In genomic region chrX:77490127-77490526, GRCm38 (mm10) we compare ENCODE assay signal across 18 mouse cellular contexts. TPM values are rescaled to one million over a fixed set of nuclear protein-coding genes. Genes with fewer than 3 reads are reported as not detected.
DNase-seq lines count a peak whose midpoint lies in the region; ATAC-seq and TF ChIP-seq lines count a peak whose summit lies in the region.
"Had no signal": no experiment of that assay in that cellular context is flagged by ENCODE, and none has a peak within 500 bp of the region (broad histone marks: within the 10 kb centered on the region; RNA-seq: fewer than 3 reads in every experiment).

No protein-coding gene starts in this region.

- H3K36me3 ChIP-seq in heart, postnatal 0 days (replicated peaks; ENCODE audit: control insufficient read depth, insufficient read depth, low read length), result no peaks in the 10 kb centered on the region
- no peaks in the 10 kb centered on the region for H3K36me3 ChIP-seq in lung, postnatal 0 days (ENCODE audit: insufficient read depth, low read length)
- H3K36me3 ChIP-seq in limb, embryonic 10.5 days, result no peaks in the 10 kb centered on the region
- H3K36me3 ChIP-seq in hindbrain, embryonic 12.5 days, result no peaks in the 10 kb centered on the region
- H3K36me3 ChIP-seq: G1E had no signal

- H3K4me2 ChIP-seq in heart, postnatal 0 days (ENCODE audit: low read depth, low read length), result no peak overlapping the region
- no peak overlapping the region for H3K4me2 ChIP-seq in lung, postnatal 0 days (replicated peaks; ENCODE audit: low read depth, low read length)
- no peak overlapping the region for H3K4me2 ChIP-seq in hindbrain, embryonic 12.5 days (replicated peaks)
- H3K4me2 ChIP-seq: hindbrain, embryonic 14.5 days had no signal

- H3K27me3 ChIP-seq in heart, postnatal 0 days (ENCODE audit: control insufficient read depth, insufficient read depth, low read length), result no peaks in the 10 kb centered on the region
- H3K27me3 ChIP-seq in lung, postnatal 0 days (replicated peaks; ENCODE audit: insufficient read depth, low read length), result no peaks in the 10 kb centered on the region
- peaks cover 9% of the 10 kb centered on the region for H3K27me3 ChIP-seq in Patski
- H3K27me3 ChIP-seq in limb, embryonic 10.5 days (ENCODE audit: low read depth, poor library complexity, severe bottlenecking), result no peaks in the 10 kb centered on the region
- H3K27me3 ChIP-seq in hindbrain, embryonic 12.5 days, result no peaks in the 10 kb centered on the region

- no peaks in the 10 kb centered on the region for H3K9me3 ChIP-seq in heart, postnatal 0 days (replicated peaks; ENCODE audit: control insufficient read depth, low read length)
- H3K9me3 ChIP-seq in lung, postnatal 0 days (ENCODE audit: low read length), result no peaks in the 10 kb centered on the region
- H3K9me3 ChIP-seq in limb, embryonic 10.5 days (replicated peaks), result no peaks in the 10 kb centered on the region
- H3K9me3 ChIP-seq in hindbrain, embryonic 12.5 days (replicated peaks), result no peaks in the 10 kb centered on the region
- H3K9me3 ChIP-seq: G1E had no signal

- H3K9ac ChIP-seq in heart, postnatal 0 days (replicated peaks; ENCODE audit: low read depth, low read length), result no peak overlapping the region
- no peak overlapping the region for H3K9ac ChIP-seq in lung, postnatal 0 days (replicated peaks; ENCODE audit: low read depth)
- no peak overlapping the region for H3K9ac ChIP-seq in hindbrain, embryonic 12.5 days
- H3K9ac ChIP-seq: hindbrain, embryonic 14.5 days had no signal

- peak; percentile 58; the same call in 1 of the 2 replicates for ATAC-seq in heart, postnatal 0 days (ENCODE audit: insufficient read depth, low read depth)
- peak; percentile 77 for ATAC-seq in lung, postnatal 0 days
- ATAC-seq in Patski, result peak; percentile 87
- no peak for ATAC-seq in hindbrain, embryonic 12.5 days (ENCODE audit: low FRiP score)
- ATAC-seq: CD4-positive, CD25-positive, alpha-beta regulatory T cell, adult 4 months; forebrain, embryonic 16.5 days had no signal

- H3K27ac ChIP-seq in heart, postnatal 0 days (ENCODE audit: low read depth), result peak overlapping the region; percentile 51; the same call in 1 of the 2 replicates
- H3K27ac ChIP-seq in lung, postnatal 0 days (ENCODE audit: low read length), result no peak overlapping the region
- H3K27ac ChIP-seq in limb, embryonic 10.5 days, result no peak overlapping the region
- H3K27ac ChIP-seq in hindbrain, embryonic 12.5 days, result no peak overlapping the region
- H3K27ac ChIP-seq: hindbrain, embryonic 14.5 days; layer of hippocampus, adult 2 months had no signal

- no peak for TF ChIP-seq EP300 in heart, postnatal 0 days (IDR thresholded peaks at IDR 0.05; ENCODE audit: low read depth)
- peak; percentile 60; the same call in 1 of the 2 replicates for TF ChIP-seq EP300 in lung, postnatal 0 days (IDR thresholded peaks at IDR 0.05)

- POLR2A ChIA-PET in Patski (lab: Charles Lee), result no interaction called here

- TF ChIP-seq CTCF in heart, postnatal 0 days (IDR thresholded peaks at IDR 0.05; ENCODE audit: low read depth), result no peak
- no peak for TF ChIP-seq CTCF in lung, postnatal 0 days (IDR thresholded peaks at IDR 0.05)
- TF ChIP-seq CTCF in Patski (IDR thresholded peaks at IDR 0.05), result no peak

- CTCF ChIA-PET in Patski (lab: Charles Lee), result no interaction called here

- in situ Hi-C loops in Patski (cut with MboI; ENCODE audit: low pct_unique_long_range_greater_than_20kb), result no loop called here

- H3K4me1 ChIP-seq in heart, postnatal 0 days (ENCODE audit: control insufficient read depth, insufficient read depth), result peaks cover 6% of the 10 kb centered on the region; the same call in 1 of the 2 replicates
- no peaks in the 10 kb centered on the region for H3K4me1 ChIP-seq in lung, postnatal 0 days (ENCODE audit: insufficient read depth, low read depth, low read length)
- no peaks in the 10 kb centered on the region for H3K4me1 ChIP-seq in limb, embryonic 10.5 days
- no peaks in the 10 kb centered on the region for H3K4me1 ChIP-seq in hindbrain, embryonic 12.5 days

- 29% methylated on average over 1 of the region's 1 CpGs for WGBS in heart, postnatal 0 days
- WGBS in lung, postnatal 0 days, result 16% methylated on average over 1 of the region's 1 CpGs
- 78% methylated on average over 1 of the region's 1 CpGs for WGBS in limb, embryonic 10.5 days
- WGBS in hindbrain, embryonic 12.5 days, result 90% methylated on average over 1 of the region's 1 CpGs

- no peak overlapping the region for H3K4me3 ChIP-seq in heart, postnatal 0 days (ENCODE audit: low read depth, low read length)
- no peak overlapping the region for H3K4me3 ChIP-seq in lung, postnatal 0 days (ENCODE audit: low read depth, low read length)
- no peak overlapping the region for H3K4me3 ChIP-seq in limb, embryonic 10.5 days
- H3K4me3 ChIP-seq in hindbrain, embryonic 12.5 days, result no peak overlapping the region
- H3K4me3 ChIP-seq: layer of hippocampus, adult 2 months had no signal

- DNase-seq in heart, postnatal 0 days (ENCODE audit: low spot score), result peak; percentile 68
- no peak for DNase-seq in heart, adult 8-10 months (ENCODE audit: low spot score)
- peak; percentile 59 for DNase-seq in lung, postnatal 0 days (ENCODE audit: low spot score)
- no peak for DNase-seq in lung, adult 18-20 months
- DNase-seq in Patski (ENCODE audit: low read depth, low spot score), result no peak
- DNase-seq in limb, embryonic 10.5 days (ENCODE audit: low spot score), result no peak
- DNase-seq: adrenal gland, adult 2 months; cerebellum, adult 8-10 months; gastrocnemius, postnatal 36 days; layer of hippocampus, postnatal 36 days; liver; midbrain, embryonic 14.5 days had no signal

RNA-seq across cellular contexts. Expression of gene Tbl1x, which starts 20.7 kb away (rescaled TPM):
- total RNA-seq in heart, postnatal 0 days (2014; rRNA removed; ENCODE audit: low replicate concordance), result 62.3 and 64.4 TPM in 2 replicates
- polyA plus RNA-seq in heart, postnatal 0 days (2015; fragmentation: Nextera tagmentation; extraction: Ambion mirVana), result 34.0 and 34.1 TPM in 2 replicates
- total RNA-seq in heart, adult 8-10 months (2022), result 10 to 100 TPM; 28.4 to 31.0 (median 29.7) TPM
- polyA plus RNA-seq in lung, postnatal 0 days (2015; fragmentation: Nextera tagmentation; extraction: Ambion mirVana), result 37.9 and 45.2 TPM in 2 replicates
- polyA plus RNA-seq in Patski (2021), result 67.2 TPM
- polyA plus RNA-seq in limb, embryonic 10.5 days (2016; fragmentation: Nextera tagmentation; extraction: Ambion mirVana), result 74.6 and 82.3 TPM in 2 replicates
- polyA plus RNA-seq in hindbrain, embryonic 12.5 days (2016; fragmentation: Nextera tagmentation; extraction: Ambion mirVana), result 59.8 and 62.5 TPM in 2 replicates

Comparison
In these comparisons a context has a peak if more than half of its experiments do, and no peak if none do; other contexts are left out.
1. DNase-seq: peak in heart, postnatal 0 days (single experiment) and lung, postnatal 0 days (single experiment); none in heart, adult 8-10 months (single experiment), lung, adult 18-20 months (0 of 2), Patski (single experiment) and limb, embryonic 10.5 days (single experiment).